Mouse (Mus musculus) liver, embryonic 14.5 days (tissue): ENCODE data around the gene Parp16.

Experiments used
- CTCF ChIP-seq: IDR thresholded peaks from 2 replicates; pipeline ENCODE4 v1.5.1; 2016; ENCODE audit warnings: antibody characterized with exemption, low read depth, control low read depth
- EP300 ChIP-seq: IDR thresholded peaks from 2 replicates; pipeline ENCODE4 v1.6.1; 2016; ENCODE audit warnings: antibody characterized with exemption, low read depth

DNA sequence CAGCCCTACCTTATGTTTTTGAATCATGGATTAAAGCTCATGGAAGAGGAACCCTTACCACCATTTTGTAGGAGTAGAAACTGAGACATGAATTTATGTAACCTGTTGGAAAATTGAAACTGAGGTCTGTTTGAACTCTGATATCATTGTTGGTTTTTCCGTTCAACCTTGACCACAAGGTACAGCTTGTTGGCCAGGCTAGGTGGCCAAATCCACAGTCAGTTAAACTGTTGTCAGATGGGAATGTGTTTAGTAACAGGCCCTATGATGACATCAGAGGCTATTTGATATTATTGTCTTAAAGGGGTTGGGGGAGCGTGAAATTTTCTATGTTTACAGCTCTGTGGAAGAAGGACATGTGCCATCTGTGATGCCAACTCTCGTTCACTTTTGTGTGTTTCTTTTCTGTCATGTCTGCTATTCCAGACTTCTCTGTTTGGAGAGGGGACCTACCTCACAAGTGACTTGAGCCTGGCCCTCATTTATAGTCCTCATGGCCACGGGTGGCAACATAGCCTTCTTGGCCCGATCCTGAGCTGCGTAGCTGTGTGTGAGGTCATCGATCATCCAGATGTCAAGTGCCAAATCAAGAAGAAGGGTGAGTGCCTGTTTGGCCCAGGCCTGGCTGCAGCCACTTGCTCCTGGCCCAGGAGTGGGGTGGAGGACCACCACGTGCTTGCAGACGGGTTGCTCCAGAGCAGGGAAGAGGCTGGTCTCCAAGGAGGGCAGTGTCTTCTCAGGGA, 38.3 kb downstream of the Parp16 start:
- TF ChIP-seq CTCF (no peak), EP300 (no peak)
